Mouse (Mus musculus): ENCODE results near the gene Rims1. TPM values are rescaled to one million over a fixed set of nuclear protein-coding genes. Genes with fewer than 3 reads are reported as not detected.
A peak's percentile ranks its signal among the peaks of the same experiment; 100 is the strongest.

The Rims1 gene
- total and polyA plus RNA-seq, 2 experiments from 2014 or later = 26.2 to 65.5 TPM

GRCm38 (mm10) chr1:22315537-22315936, 490.3 kb downstream of the Rims1 start:
- Histone ChIP-seq H3K4me2 (ENCODE audit: low read depth, low read length, poor library complexity, severe bottlenecking) (no peak overlapping the region), H3K27ac (ENCODE audit: low read depth, low read length) (no peak overlapping the region), H3K4me1 (ENCODE audit: insufficient read depth, low read length) (no peaks in the 10 kb centered on the region), H3K27me3 (ENCODE audit: insufficient read depth, low read length) (no peaks in the 10 kb centered on the region), H3K9ac (replicated peaks; ENCODE audit: low read length, poor library complexity, severe bottlenecking) (no peak overlapping the region), H3K4me3 (ENCODE audit: low read depth, low read length) (no peak overlapping the region), H3K9me3 (ENCODE audit: low read length) (no peaks in the 10 kb centered on the region), H3K36me3 (ENCODE audit: insufficient read depth, low read length) (no peaks in the 10 kb centered on the region)
- 21% methylated on average over 2 of the region's 2 CpGs for WGBS
- ATAC-seq (ENCODE audit: low FRiP score) (no peak), DNase-seq (ENCODE audit: low spot score) (no peak)
- TF ChIP-seq CTCF (IDR thresholded peaks at IDR 0.05) = no peak

DNA sequence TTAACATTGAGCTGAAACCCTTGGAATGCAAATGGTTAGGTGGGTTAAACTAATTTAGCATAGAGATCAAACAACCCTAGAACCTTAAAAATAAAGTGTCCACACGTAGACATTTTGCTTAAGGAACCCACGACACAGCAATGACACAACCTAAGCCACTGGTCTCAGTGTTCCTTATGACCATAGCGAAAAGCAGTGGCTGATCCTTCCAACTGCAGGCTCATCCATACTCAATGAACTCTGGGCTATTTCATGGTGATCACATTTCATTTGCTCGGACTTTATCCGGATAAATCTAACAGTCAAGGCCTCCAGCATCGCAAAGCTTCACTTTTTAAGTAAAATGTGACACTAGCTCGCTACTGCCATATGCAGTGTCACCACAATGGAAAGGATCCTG, 494.3 kb downstream of the Rims1 start:
- no peak overlapping the region for H3K4me2 ChIP-seq (ENCODE audit: low read depth, low read length, poor library complexity, severe bottlenecking)
- H3K27me3 ChIP-seq (ENCODE audit: insufficient read depth, low read length) = no peaks in the 10 kb centered on the region
- 34% methylated on average over 7 of the region's 7 CpGs for WGBS
- H3K9me3 ChIP-seq (ENCODE audit: low read length) = no peaks in the 10 kb centered on the region
- no peak overlapping the region for H3K4me3 ChIP-seq (ENCODE audit: low read depth, low read length)
- DNase-seq (ENCODE audit: low spot score) (no peak), ATAC-seq (ENCODE audit: low FRiP score) (no peak)
- no peak overlapping the region for H3K27ac ChIP-seq (ENCODE audit: low read depth, low read length)
- TF ChIP-seq CTCF (IDR thresholded peaks at IDR 0.05) = no peak
- H3K9ac ChIP-seq (replicated peaks; ENCODE audit: low read length, poor library complexity, severe bottlenecking) = no peak overlapping the region
- no peaks in the 10 kb centered on the region for H3K36me3 ChIP-seq (ENCODE audit: insufficient read depth, low read length)
- no peaks in the 10 kb centered on the region for H3K4me1 ChIP-seq (ENCODE audit: insufficient read depth, low read length)

GRCm38 (mm10) chr1:22306519-22306918, 499.3 kb downstream of the Rims1 start:
- no peak for DNase-seq (ENCODE audit: low spot score)
- H3K9me3 ChIP-seq (ENCODE audit: low read length) = no peaks in the 10 kb centered on the region
- TF ChIP-seq CTCF (IDR thresholded peaks at IDR 0.05) = no peak
- no peak overlapping the region for H3K4me2 ChIP-seq (ENCODE audit: low read depth, low read length, poor library complexity, severe bottlenecking)
- no peaks in the 10 kb centered on the region for H3K27me3 ChIP-seq (ENCODE audit: insufficient read depth, low read length)
- H3K4me3 ChIP-seq (ENCODE audit: low read depth, low read length) = no peak overlapping the region
- H3K36me3 ChIP-seq (ENCODE audit: insufficient read depth, low read length) = no peaks in the 10 kb centered on the region
- ATAC-seq (ENCODE audit: low FRiP score) = no peak
- H3K4me1 ChIP-seq (ENCODE audit: insufficient read depth, low read length) = no peaks in the 10 kb centered on the region
- H3K27ac ChIP-seq (ENCODE audit: low read depth, low read length) = no peak overlapping the region
- WGBS = 78% methylated on average over 5 of the region's 5 CpGs
- no peak overlapping the region for H3K9ac ChIP-seq (replicated peaks; ENCODE audit: low read length, poor library complexity, severe bottlenecking)

DNA sequence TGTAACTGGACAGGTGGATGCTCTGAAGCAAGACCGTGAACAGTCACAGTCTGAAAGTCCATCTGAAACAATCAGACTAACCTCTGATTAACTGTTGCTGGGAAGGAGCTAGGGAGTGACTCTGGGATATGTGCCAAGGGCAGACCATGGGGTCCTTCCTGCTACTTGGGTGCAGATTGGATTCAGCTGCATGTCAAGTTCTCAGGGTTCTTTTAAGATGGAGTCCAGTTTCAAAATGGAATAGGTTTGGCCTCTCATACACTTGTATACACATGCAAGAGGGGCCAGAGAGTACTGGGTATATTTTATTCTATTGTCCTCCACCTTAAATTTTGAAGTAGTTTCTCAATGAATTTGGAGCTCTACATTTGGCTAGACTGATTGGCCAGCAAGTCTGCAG, 499.9 kb downstream of the Rims1 start:
- Histone ChIP-seq H3K9ac (replicated peaks; ENCODE audit: low read length, poor library complexity, severe bottlenecking) (no peak overlapping the region), H3K27ac (ENCODE audit: low read depth, low read length) (no peak overlapping the region), H3K4me3 (ENCODE audit: low read depth, low read length) (no peak overlapping the region), H3K9me3 (ENCODE audit: low read length) (no peaks in the 10 kb centered on the region), H3K27me3 (ENCODE audit: insufficient read depth, low read length) (no peaks in the 10 kb centered on the region), H3K36me3 (ENCODE audit: insufficient read depth, low read length) (no peaks in the 10 kb centered on the region), H3K4me2 (ENCODE audit: low read depth, low read length, poor library complexity, severe bottlenecking) (no peak overlapping the region), H3K4me1 (ENCODE audit: insufficient read depth, low read length) (no peaks in the 10 kb centered on the region)
- WGBS = 88% methylated on average over 1 of the region's 1 CpGs
- DNase-seq (ENCODE audit: low spot score) = no peak
- no peak for TF ChIP-seq CTCF (IDR thresholded peaks at IDR 0.05)
- ATAC-seq (ENCODE audit: low FRiP score) = no peak

GRCm38 (mm10) chr1:22293953-22294352, 511.8 kb downstream of the Rims1 start:
- Histone ChIP-seq H3K27ac (ENCODE audit: low read depth, low read length) (no peak overlapping the region; the same call in 1 of the 2 replicates), H3K9ac (replicated peaks; ENCODE audit: low read length, poor library complexity, severe bottlenecking) (no peak overlapping the region), H3K4me3 (ENCODE audit: low read depth, low read length) (no peak overlapping the region), H3K4me2 (ENCODE audit: low read depth, low read length, poor library complexity, severe bottlenecking) (no peak overlapping the region), H3K9me3 (ENCODE audit: low read length) (no peaks in the 10 kb centered on the region), H3K4me1 (ENCODE audit: insufficient read depth, low read length) (no peaks in the 10 kb centered on the region), H3K27me3 (ENCODE audit: insufficient read depth, low read length) (no peaks in the 10 kb centered on the region), H3K36me3 (ENCODE audit: insufficient read depth, low read length) (0 out of 2 replicates have a peak, but pooled peaks cover 5% of the 10 kb centered on the region)
- DNase-seq (ENCODE audit: low spot score) = no peak
- no peak for ATAC-seq (ENCODE audit: low FRiP score)
- WGBS = 10% methylated on average over 3 of the region's 3 CpGs
- TF ChIP-seq CTCF (IDR thresholded peaks at IDR 0.05) = peak; percentile 30; the same call in 1 of the 2 replicates

GRCm38 (mm10) chr1:22293310-22293709, 512.5 kb downstream of the Rims1 start:
- no peak for TF ChIP-seq CTCF (IDR thresholded peaks at IDR 0.05)
- WGBS = 87% methylated on average over 2 of the region's 2 CpGs
- no peak for DNase-seq (ENCODE audit: low spot score)
- Histone ChIP-seq H3K9me3 (ENCODE audit: low read length) (no peaks in the 10 kb centered on the region), H3K27me3 (ENCODE audit: insufficient read depth, low read length) (no peaks in the 10 kb centered on the region), H3K9ac (replicated peaks; ENCODE audit: low read length, poor library complexity, severe bottlenecking) (no peak overlapping the region), H3K4me3 (ENCODE audit: low read depth, low read length) (no peak overlapping the region), H3K4me2 (ENCODE audit: low read depth, low read length, poor library complexity, severe bottlenecking) (no peak overlapping the region), H3K36me3 (ENCODE audit: insufficient read depth, low read length) (0 out of 2 replicates have a peak, but pooled peaks cover 5% of the 10 kb centered on the region), H3K4me1 (ENCODE audit: insufficient read depth, low read length) (no peaks in the 10 kb centered on the region), H3K27ac (ENCODE audit: low read depth, low read length) (no peak overlapping the region)
- no peak for ATAC-seq (ENCODE audit: low FRiP score)
